Mouse (Mus musculus) adrenal gland, postnatal 10 days (tissue): ENCODE results near the gene Ipcef1. TPM values are rescaled to one million over a fixed set of nuclear protein-coding genes. Genes with fewer than 3 reads are reported as not detected.
"Not testable (repeated sequence)": the region's sequence is repeated elsewhere in the genome, so short reads cannot be mapped to it uniquely, and the experiment has no call there.

Experiments used
- DNase-seq: peaks from one replicate; pipeline ENCODE4 v3.0.0; 2021; ENCODE audit warnings: mixed read lengths
- total RNA-seq, 2 experiments: library from RNA; stranded (reverse); gene quantifications; 2 replicates each; pipeline ENCODE4 v1.2.3; 2021

The Ipcef1 gene
- total RNA-seq, 2 experiments from 2014 or later, result 1.3 to 1.4 TPM

DNA sequence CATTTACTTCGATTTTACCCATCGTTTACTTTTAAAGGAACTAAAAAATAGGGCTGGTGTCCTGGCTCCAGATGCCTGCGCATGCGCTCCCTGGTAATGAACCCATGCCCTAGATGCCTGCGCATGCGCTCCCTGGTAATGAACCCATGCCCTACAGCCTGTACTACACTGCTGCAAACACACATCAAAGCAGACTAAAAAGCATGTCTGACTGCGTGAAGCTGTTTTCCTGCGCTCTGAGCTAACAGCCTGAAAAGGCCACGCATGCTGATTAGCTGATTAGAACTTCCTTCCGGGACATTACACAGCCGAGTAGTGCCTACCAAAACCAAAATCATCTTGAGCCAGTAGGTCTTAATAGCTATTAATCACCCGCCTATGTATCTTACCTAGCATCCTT, 16.7 kb downstream of the Ipcef1 start:
- DNase-seq, result no peak

DNA sequence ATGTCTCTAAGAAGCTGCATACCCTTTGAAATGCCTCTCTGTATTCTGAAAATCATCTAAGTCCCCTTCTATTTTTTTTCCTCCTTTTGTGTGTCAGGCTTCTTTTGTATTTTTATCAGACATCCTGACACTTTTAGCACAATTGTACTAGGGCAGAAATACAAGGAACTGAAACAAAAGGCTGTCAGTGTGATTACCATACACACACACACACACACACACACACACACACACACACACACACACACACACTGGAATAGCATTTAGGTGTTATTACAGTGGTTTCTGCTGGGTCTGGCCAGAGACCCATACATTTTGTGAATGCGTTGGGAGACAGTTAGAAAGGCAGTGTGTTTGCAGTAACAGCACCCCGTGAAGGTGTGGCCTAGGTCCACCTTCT, 18.8 kb downstream of the Ipcef1 start:
- no peak for DNase-seq

DNA sequence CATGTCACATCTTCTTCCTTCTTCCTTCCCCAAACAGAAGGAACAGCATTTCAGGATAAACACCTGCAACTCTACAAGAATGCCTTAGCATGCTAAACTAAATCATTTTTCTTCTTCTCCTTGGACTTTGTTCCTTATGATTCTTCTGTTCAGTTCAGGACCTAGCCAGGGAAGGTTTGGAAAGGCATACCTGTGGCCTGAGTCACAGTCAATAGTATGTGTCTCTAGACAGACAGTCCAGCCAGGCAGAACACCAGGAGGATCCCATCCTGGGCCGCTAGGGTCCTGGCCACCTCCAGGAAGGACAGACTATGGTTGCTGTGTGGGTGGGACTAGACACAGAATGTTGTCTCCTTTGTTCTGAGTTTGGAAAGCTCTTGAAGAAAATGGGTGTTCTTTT, 27.2 kb downstream of the Ipcef1 start:
- DNase-seq, result no peak

DNA sequence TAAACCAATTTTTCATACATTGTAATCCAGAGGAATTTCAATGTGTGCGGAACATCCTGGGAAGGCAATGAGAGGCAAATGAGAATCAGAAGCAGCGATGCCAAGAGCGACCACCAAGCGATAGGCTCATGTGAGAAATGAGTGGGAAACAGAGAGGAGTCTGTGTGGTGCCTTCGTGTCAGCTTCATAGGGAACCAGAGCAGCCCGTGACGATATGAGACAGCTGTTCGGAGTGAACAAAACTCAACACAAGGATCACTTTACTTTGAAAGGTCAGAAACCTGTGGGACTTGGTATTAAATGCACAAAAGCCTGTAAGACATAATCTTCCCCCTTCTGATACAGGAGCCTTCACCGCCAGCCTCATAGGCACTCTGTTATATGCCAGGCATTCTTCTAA, 31.7 kb downstream of the Ipcef1 start:
- no peak for DNase-seq

DNA sequence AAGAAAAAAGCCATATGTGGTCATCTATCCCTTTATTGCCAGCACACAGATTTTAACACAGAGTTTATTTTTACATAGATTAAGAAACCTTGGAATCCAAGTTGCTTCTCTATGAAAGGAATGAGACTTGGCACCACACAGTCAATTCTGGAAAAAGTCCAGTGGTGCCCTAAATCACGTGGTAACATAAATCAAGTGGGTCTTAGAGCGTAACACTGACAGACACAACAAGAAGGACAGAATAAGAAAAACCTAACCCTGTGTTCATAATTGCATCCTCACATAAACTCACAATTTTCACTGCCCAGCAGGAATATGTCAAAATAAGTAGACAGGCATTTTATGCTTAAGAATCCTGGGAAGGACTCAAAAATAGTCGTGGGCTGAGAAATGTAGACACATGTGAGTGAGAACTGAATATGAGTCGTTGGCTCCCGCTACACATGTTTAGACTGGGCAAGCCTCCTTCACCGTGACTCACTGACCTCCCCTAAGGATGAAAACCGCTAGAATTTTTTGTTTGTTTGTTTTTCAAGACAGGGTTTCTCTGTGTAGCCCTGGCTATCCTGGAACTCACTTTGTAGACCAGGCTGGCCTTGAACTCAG, 32.4 kb downstream of the Ipcef1 start:
- DNase-seq, result peak; percentile 20

DNA sequence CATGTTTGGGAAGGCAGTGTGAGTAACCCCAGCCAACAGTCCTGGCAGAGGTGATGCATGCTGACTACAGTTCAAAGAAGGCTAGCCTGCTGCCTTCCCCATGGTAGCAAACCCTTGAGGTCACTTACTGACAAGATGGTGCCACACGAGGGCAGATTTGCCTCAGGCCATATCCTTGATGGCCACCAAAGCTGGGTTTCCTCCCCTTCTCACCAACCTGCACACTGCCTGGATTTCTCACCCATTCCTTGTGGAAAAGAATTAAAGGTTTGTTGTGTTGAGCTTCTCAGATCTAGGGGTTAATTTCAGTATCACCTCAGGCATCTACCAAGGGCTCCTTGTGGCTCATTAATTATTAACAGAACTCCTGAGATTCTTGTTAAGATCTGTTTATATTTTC, 37.1 kb downstream of the Ipcef1 start:
- DNase-seq, result no peak

DNA sequence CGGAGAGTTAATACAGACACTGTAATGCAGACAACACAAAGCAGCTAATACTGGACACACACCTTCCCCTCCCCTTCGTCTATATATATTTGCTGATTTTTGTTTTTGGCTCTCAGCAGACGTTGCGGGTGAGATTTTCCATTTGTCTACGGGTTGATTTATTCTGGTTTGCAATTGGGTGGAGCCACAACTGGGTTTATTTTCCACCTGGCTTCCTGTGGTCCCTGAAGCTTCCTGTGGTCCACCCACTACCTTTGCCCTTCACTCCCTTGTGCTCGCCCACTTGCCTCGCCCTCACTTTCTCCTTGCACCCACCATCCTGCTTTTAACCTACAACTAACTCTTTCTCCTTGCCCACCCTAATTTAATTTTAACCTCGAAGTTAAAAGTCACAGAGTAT, 41.7 kb downstream of the Ipcef1 start:
- DNase-seq, result no peak

DNA sequence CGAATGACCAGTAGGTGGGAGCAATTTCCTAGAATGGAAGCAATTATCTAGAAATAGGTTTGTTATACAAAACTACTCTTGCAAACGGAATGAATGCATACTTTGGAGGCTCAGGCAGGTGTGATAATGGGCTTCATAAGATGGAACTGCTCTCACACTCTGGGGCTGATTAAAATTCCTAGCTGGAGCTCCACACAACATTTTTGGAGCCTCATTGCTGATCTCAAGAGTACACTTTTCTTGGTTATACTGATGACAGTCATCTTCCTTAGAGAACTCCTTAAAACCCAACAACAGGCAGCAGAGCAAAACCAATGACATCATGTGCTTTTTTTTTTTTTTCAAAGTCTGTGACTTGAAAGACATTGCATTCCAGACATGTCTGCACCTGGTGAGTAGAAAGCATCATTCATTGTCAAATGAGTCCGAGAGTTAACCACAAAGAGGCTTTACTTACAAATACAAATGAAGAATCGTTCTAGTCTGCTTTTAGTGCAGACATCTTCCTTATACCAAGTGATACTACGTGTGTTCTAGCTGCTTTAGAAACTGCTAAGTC, 47.2 kb downstream of the Ipcef1 start:
- DNase-seq, result no peak

DNA sequence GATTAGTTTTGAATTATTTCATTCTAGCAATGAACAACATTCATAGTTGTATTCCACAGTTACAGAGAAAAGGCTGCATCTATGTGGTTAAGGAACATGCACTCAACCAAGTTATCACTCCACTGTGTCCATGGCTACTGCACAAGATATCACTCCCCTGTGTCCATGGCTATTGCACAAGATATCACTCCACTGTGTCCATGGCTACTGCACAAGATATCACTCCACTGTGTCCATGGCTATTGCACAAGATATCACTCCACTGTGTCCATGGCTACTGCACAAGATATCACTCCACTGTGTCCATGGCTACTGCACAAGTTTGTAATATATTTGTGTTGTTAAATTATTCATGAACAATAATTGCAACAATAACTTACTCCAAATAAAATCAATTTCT, 48.4 kb downstream of the Ipcef1 start:
- not testable (repeated sequence) for DNase-seq

DNA sequence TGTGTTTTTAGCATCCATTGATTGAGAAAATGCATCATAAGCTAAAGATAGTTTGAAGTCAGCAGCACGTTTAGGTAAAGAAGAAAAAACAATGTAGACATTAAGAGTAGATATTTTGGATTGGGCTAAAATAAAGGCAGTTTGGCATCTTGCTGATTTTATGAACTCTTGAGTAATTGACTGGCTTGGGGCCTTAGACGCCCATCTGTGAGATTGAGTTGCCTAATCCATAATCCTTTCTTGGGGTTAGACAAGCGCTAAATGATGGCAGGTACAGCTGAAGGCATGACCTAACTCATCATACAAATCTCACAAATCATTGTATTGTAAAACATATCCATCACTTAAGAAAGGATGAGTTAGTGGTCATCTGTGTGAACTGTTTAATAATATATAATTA, 52.9 kb downstream of the Ipcef1 start:
- no peak for DNase-seq

DNA sequence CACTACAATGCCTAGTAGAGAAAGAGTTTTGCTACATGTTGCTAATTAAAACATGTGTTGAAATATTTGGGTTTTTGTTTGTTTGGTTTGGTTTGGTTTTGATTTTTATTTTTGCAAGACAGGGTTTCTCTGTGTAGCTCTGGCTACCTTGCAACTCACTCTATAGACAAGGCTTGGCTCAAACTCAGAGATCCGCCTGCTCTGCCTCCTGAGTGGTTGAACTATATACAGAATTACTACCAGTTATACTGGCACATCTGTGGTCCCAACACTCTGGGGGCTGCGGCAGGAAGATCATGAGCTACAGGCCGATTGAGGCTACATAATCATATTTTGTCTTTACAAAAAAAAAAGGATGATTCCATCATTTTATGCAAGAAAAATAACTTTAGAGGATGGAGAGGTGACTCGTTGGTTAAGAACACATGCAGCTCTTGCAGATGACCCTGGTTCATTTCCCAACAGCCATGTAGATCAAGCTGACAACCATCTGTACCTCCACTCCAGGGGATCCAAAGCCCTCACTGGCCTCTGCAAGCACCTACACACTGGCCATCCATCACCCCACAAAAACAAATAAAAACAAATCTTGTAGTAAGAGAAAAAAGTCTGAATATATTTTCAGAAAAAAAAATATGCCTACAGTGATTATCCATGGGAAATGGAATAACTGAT, 53.6 kb downstream of the Ipcef1 start:
- DNase-seq, result no peak

DNA sequence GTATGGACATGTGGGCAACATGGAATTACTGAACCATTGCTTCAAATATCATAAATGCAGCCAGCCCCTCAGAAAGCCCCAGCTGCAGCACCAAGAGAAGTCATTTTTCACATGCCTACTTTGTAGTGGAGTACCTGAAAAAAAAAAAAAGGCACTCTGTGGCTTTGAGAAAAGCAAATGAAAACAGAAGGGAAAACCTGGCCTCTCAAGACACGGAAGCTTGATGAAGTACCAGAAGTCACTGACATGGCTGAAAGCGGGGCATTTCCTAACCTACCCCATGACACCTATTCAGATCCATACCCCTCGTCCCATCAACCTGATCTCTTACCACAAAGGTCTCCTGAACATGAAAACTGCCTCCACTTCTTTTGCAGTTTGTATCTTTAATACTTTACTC, 55.4 kb downstream of the Ipcef1 start:
- DNase-seq, result no peak

DNA sequence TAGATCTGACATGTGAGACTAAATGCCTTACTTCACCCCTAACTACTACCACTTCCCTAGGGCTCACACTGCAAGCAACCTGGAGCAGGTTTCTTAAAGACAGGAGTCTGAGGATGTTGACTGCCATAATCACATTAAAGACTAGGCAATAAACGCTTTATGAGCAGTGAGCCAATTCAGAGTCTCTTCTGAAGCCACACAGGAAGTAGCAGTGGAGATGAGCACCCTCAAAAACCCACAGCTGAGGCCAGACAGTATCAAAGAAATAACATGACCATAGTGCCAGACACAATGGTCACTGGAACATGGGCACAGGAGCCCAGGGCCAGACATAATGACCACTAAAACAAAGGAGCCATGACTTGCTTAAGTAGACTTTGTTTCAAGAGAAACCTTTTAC, 63.7 kb downstream of the Ipcef1 start:
- DNase-seq, result no peak

DNA sequence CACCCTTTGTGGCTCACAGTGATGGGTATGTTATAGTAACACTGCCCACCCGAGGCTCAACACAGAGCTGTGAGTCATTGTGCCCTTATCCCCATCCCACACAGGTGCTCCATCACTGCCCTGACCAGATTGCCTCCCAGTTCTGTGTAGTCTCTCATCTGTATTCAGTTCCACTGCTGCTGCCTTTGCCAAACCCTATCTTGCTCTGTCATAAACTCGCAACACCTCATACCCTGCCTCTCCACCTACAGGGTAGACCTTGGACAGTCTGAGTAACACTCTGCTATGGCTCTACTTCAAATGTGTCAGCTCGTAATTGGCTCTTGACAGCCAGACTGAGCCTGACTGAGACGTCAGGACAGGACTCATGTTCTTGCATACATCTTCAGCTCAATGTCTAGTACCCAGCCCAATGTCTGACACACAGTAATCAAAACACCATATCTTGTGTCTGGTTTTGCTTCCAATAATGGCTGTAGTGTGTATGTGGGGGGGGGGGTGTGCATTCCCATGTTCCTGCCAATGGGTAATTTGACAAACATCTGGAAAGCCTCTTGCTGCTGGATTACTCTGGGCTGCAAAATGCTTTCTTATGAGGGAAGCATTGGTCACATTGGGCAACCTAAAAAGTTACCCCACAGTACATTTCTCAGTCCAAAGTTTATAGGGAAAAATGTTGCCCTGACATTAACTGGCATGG, 64.7 kb downstream of the Ipcef1 start:
- DNase-seq, result no peak

DNA sequence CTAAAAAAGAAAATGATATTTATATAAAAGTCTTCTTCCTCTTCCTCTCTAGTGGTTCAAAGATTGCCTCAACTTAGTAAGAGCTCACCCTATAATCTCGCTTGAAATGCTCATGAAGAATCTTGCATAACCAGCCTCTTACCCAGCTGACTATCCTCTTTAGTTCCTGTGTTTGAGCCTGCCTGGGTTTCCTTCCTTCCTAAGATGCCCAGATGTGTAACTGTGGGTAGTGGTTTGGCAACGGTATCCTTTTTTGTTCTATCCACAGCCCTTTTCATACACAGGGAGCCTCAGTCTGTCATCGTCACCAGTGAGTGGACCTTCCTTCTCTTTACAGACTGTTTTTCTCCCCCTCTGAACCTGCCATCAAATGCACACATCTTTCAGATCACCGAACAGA, 66.0 kb downstream of the Ipcef1 start:
- no peak for DNase-seq

DNA sequence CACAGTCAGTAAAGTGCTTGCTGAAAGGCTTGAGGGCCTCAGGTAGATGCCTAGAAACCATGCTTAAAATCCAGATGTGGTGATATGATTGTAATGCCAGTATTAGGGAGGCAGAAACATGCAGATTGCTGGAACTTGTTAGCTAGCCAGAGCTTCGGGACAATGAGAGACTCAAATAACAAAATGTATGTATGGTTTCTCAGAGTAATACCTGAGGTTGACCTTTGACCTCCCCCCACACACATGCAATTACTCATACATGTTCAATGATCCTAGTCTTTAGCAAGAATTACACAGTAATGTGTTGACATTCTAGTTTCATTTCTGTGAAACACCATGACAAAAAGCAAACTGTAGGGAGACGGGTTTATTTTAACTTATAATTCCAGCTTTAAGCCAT, 68.8 kb downstream of the Ipcef1 start:
- DNase-seq, result no peak

DNA sequence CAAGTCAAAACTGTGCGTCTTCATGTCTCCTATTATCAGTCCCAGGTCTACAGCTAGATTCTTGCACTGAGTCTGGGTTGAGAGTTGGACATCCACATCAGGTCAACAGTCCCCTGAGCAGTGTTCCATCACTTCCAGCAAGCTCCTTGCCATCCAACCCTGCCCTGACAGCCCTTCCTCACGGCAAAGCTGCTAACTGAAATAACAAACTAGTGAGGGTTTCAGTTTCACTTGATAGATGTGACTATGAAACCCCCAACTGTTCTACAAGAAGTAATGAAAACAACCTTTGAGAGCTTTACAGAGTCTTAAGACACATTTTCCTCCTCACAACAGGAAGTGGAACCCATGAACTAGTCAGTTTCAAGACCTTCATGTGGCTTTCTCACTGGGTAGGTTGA, 69.5 kb downstream of the Ipcef1 start:
- no peak for DNase-seq

DNA sequence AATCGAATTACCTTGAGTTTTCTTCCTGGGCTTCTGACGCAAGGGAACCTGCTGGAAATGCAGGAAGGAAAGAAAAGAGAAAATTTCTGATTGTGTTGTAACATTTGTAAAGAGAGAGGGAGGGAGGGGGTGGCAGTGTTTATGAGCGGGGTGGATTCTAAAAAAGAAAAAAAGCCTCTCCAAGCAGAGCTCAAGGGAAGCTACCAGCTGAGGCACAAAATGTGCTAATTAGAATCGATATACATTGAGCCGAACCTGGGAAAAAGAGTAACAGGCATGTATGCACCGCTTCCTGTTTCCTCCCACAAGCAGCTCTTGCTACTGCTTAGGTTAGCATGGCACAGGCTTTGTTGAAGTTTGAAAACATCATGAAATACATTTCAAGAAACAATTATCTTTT, 72.0 kb downstream of the Ipcef1 start:
- no peak for DNase-seq

DNA sequence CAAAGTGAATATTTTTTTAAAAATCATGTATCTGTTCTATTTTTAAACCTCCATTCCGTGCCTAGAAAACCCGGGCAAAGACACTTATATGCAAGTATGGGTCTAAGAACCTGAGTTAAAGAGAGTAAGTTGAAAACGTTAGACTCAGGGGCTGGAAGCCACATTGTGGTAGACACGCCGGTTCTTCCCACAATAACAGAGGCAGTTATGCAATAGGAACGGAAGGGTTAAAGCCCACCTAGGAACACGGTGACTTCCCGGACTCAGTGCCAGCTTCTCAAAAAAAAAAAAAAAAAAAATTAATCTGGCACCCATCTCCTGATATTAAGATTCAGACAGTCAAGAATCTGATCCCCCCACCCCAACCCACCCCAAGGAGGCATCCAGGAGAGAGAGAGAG, 72.5 kb downstream of the Ipcef1 start:
- DNase-seq, result no peak

DNA sequence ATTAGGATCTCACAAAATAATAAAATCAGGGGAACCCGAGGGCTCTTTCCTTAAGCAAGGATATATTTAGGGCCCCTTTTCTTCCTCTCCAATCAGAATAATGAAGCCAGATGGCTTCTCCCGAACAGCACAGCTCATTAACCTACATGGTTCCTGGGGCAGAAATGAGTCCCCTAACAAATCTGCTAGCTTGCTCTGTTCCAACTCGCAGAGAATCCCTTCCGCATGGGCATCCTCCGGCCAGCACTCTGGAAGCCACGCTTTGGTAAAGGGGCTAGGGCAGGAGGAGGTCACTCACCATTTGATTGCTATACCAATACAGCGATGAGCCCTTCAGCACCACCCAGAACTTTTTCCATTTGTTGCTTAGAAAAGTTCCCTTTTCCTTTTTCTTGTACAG, 73.1 kb downstream of the Ipcef1 start:
- no peak for DNase-seq

DNA sequence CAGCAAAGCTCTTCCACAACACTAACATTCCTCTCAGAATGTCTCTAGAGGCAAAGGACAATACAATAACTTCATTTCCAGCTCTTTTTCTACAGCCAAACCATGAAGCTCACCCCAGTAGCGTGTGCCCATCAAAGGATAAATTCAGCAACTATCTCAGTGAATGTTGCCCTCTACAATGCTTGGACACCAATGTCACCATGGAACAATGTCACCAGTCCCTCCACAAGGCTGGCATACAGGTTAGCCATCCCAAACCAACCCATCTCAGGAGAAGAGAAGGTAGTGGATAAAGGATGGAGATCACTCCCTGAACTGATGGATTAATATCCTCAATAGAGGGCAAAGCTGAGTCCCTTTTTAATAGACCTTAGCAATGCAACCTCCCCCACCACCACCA, 73.5 kb downstream of the Ipcef1 start:
- DNase-seq, result no peak

DNA sequence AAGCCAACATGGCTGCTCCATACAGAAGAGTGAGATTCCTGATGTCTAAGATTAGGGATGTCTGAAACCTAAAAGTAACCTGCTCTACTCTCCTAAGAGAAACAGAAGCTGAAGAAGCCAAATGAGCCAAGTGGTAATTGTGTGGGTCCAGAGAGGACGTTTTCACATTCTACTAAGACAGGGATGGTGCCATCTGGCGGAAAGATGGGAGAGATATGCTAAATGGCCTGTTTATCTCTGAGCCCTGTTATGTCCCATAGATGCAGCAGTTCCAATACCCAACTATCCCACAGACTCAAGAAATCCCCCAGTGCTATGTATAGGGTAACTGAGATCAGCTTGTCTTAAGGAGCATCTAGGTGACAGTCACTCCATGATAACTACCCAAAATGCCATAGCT, 74.4 kb downstream of the Ipcef1 start:
- DNase-seq, result no peak

DNA sequence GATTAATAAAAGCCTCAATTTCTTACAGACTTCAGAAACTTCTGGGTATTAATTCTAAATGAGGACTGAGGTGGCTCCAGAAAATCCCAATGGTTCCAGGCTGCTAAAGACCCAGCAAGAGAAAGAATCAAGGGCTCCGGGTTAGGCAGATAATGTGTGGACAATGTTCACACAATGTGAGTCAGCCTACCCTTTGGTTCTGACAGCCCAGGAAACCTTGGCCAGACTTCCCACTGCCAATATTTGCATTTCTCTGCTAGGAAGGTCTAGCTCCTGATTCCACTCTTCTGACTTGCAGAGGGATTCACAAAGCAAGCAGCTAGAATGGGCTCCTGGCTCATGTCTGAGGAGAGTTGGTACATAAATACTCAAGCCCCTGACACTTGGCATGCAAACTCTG, 83.9 kb downstream of the Ipcef1 start:
- no peak for DNase-seq
